Mouse (Mus musculus) embryonic facial prominence, embryonic 13.5 days (tissue): ENCODE measurements around the gene Mab21l3. TPM values are rescaled to one million over a fixed set of nuclear protein-coding genes. Genes with fewer than 3 reads are reported as not detected.

Experiments used
- ATAC-seq: fragments of 200-750 bp; cut with Nextera tagmentation; 2 replicates; pipeline ENCODE4 v1.8.0; 2017; ENCODE audit warnings: low read depth; ENCODE audit not compliant: insufficient number of reproducible peaks, insufficient read depth, low FRiP score, low TSS enrichment
- H3K27ac ChIP-seq: fragments of 300-500 bp; sonication (generic); 2 replicates; pipeline ENCODE4 v1.5.1; 2015; ENCODE audit warnings: moderate library complexity, mild to moderate bottlenecking, inconsistent platforms
- H3K27me3 ChIP-seq: fragments of 300-500 bp; sonication (generic); 2 replicates; pipeline ENCODE4 v1.6.1; 2015; ENCODE audit warnings: mild to moderate bottlenecking, inconsistent platforms
- H3K36me3 ChIP-seq: fragments of 300-500 bp; sonication (generic); 2 replicates; pipeline ENCODE4 v1.6.1; 2015; ENCODE audit warnings: mild to moderate bottlenecking, inconsistent platforms
- H3K4me1 ChIP-seq: fragments of 300-500 bp; sonication (generic); 2 replicates; pipeline ENCODE4 v1.6.1; 2015; ENCODE audit warnings: inconsistent platforms
- H3K4me2 ChIP-seq: fragments of 300-500 bp; sonication (generic); 2 replicates; pipeline ENCODE4 v1.6.1; 2015; ENCODE audit warnings: moderate library complexity, mild to moderate bottlenecking, inconsistent platforms
- H3K4me3 ChIP-seq: fragments of 300-500 bp; sonication (generic); 2 replicates; pipeline ENCODE4 v1.5.1; 2015; ENCODE audit warnings: mild to moderate bottlenecking, inconsistent platforms
- H3K9ac ChIP-seq: fragments of 300-500 bp; sonication (generic); 2 replicates; pipeline ENCODE4 v1.6.1; 2015; ENCODE audit warnings: mild to moderate bottlenecking, inconsistent platforms
- H3K9me3 ChIP-seq: fragments of 300-500 bp; sonication (generic); 2 replicates; pipeline ENCODE4 v1.6.1; 2016; ENCODE audit warnings: inconsistent platforms
- WGBS: fragments of 180-500 bp; shearing (Covaris S2); methylation state at CpG from one replicate; pipeline ENCODE4 v1.1.7; 2015; ENCODE audit warnings: mixed read lengths; 5-methylcytosine and 5-hydroxymethylcytosine counted together
- polyA plus RNA-seq: library from polyadenylated mRNA; unstranded; fragments of >200 nt; fragmentation: Nextera tagmentation; extraction: Ambion mirVana; gene quantifications from 2 replicates; pipeline ENCODE4 v1.2.1, GENCODE M21; 2015

Mab21l3 gene
- polyA plus RNA-seq, 1 experiment from 2014 or later = 2.0 TPM

- no peak overlapping the region for H3K4me2 ChIP-seq
Measured at GRCm38 (mm10) chr3:101799852-101800595, 48.7 kb downstream of the Mab21l3 start.

DNA sequence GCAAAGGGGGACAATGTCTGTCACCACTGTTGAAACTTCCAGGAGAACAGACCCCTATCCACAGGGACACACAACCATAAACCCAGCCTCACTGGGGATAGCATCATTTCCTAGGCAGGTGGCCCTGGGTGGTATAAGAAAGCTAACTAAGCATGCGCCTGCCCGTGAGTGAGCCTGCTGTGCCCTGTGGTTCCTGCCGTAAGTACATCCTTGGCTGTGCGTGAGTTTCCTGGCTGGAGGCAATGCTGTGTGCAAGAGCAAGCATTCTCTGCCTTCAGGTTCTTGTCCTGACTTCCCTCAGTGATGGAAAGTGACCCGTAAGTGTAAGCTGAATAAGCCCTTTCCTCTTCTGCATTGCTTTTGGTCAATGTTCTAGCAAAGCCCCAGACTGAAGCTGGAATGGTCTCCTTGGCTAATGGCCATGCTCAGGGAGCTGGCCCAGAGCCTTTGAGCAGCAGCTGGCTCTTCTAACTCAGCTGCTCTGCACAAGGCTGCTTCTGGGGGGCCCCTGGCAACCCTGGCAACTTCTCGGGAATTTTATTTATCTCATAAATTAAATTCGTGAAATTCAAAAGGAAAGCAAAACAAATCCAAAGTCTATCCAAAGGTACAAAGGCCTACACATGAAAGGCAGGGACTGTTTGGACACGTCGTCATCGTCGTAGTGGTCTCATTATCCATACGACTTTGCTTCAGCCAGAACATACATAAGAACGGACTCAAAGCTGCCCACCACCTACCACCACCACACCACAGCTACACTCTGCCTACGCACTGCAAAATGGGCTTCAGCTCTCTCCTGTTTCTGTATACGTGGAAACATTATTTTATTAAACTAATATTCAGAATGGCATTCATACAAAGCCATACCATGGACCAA is 50.7 kb downstream of the Mab21l3 start:
- peaks cover 34% of the 10 kb centered on the region for H3K4me1 ChIP-seq
- no peak for ATAC-seq
- no peaks in the 10 kb centered on the region for H3K36me3 ChIP-seq
- peaks cover 4% of the 10 kb centered on the region; the same call in 1 of the 2 replicates for H3K27me3 ChIP-seq
- H3K9ac ChIP-seq = no peak overlapping the region
- H3K4me3 ChIP-seq = no peak overlapping the region
- no peak overlapping the region for H3K4me2 ChIP-seq
- no peaks in the 10 kb centered on the region for H3K9me3 ChIP-seq
- 76% methylated on average over 15 of the region's 15 CpGs for WGBS
- no peak overlapping the region for H3K27ac ChIP-seq

More at GRCm38 (mm10) chr3:101799852-101800595, 48.7 kb downstream of the Mab21l3 start:
- peaks cover 24% of the 10 kb centered on the region for H3K4me1 ChIP-seq
- H3K4me3 ChIP-seq = no peak overlapping the region
- no peak overlapping the region for H3K27ac ChIP-seq
- no peak overlapping the region for H3K9ac ChIP-seq
- no peaks in the 10 kb centered on the region for H3K36me3 ChIP-seq
- no peaks in the 10 kb centered on the region for H3K9me3 ChIP-seq
- H3K27me3 ChIP-seq = peaks cover 4% of the 10 kb centered on the region; the same call in 1 of the 2 replicates
- no peak for ATAC-seq
- 71% methylated on average over 14 of the region's 14 CpGs for WGBS

GRCm38 (mm10) chr3:101796212-101796611 is 52.5 kb downstream of the Mab21l3 start:
- no peaks in the 10 kb centered on the region for H3K9me3 ChIP-seq
- whole genome bisulfite sequencing = 59% methylated on average over 7 of the region's 7 CpGs
- peaks cover 34% of the 10 kb centered on the region for H3K4me1 ChIP-seq
- H3K9ac ChIP-seq = no peak overlapping the region
- H3K4me3 ChIP-seq = no peak overlapping the region
- no peak for ATAC-seq
- H3K27me3 ChIP-seq = peaks cover 4% of the 10 kb centered on the region; the same call in 1 of the 2 replicates
- no peak overlapping the region for H3K27ac ChIP-seq
- no peak overlapping the region for H3K4me2 ChIP-seq
- H3K36me3 ChIP-seq = no peaks in the 10 kb centered on the region

DNA sequence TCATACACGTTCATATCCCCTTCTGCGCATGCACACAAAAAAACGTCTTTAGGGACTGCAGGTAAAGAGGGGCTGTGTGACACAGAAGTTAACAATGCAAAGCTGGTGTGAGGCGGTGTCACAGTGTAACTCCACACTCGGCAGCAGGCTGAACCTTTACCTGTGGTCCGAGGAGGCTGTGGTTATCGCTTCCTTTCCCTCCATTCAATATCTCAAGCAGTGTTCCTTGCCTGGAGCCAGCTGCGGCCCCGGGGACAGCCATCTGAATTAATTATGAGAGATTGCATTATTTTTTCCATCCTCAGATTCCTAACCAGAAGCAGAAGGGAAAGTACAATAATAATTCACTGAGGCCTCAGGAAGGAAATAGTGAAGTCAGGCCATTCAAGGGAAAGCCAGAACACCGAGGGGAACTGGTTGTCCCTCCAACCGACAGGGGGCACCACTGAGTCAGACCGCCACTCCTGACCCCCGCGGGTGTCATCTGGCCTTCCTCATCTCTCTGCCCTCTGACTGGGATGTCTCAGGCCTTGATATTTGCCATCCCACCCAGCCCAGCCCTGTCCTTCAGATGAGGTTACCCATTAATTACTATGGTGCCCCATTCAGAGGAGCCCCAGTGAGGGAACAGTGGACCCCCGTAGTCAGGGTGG is 53.2 kb downstream of the Mab21l3 start:
- Histone ChIP-seq H3K4me1 (peaks cover 34% of the 10 kb centered on the region), H3K27me3 (peaks cover 4% of the 10 kb centered on the region; the same call in 1 of the 2 replicates), H3K9ac (no peak overlapping the region), H3K4me2 (no peak overlapping the region), H3K27ac (no peak overlapping the region), H3K36me3 (no peaks in the 10 kb centered on the region), H3K9me3 (no peaks in the 10 kb centered on the region), H3K4me3 (no peak overlapping the region)
- no peak for ATAC-seq
- WGBS = 73% methylated on average over 15 of the region's 15 CpGs

DNA sequence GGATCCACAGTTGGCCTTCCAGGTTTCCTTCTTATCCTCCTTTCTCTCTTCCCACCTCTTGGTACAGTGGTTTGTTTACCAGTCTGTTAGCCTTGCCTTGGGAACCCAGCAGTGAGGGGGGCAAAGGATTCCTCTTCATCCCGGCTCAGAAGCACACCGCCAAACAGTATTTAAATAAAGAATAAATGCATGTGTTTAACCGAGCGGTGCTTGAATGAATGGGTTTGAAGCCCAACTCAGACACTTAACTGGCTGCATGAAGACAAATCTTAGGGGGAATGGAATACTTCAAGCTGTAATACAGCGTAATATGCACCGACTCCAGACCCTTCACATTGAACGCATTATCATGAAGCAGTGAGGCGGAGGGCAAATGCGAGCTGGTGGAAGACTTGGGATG is 54.1 kb downstream of the Mab21l3 start:
- no peaks in the 10 kb centered on the region for H3K9me3 ChIP-seq
- H3K4me3 ChIP-seq = no peak overlapping the region
- WGBS = 59% methylated on average over 9 of the region's 9 CpGs
- peaks cover 4% of the 10 kb centered on the region; the same call in 1 of the 2 replicates for H3K27me3 ChIP-seq
- ATAC-seq = no peak
- no peak overlapping the region for H3K9ac ChIP-seq
- no peaks in the 10 kb centered on the region for H3K36me3 ChIP-seq
- H3K27ac ChIP-seq = no peak overlapping the region
- H3K4me2 ChIP-seq = no peak overlapping the region
- peaks cover 34% of the 10 kb centered on the region for H3K4me1 ChIP-seq

DNA sequence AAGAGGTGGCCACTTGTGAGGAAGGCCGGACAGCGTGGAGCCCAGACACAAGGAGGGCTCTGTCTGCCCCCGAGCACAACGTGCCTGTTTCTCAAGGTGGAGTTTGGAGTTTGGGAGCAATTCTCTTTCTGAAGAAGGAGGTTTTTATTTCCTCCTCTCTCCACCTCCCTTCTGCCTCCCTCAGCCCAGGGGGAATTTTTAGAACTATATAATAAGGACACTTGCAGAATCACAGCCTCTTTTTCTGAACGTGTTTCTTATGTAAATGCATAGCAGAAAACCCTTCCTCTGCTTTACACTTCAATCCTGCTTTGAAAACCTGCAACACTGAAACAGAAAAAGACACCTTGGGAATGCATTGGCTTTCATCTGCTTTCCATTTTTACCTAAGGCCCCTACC is 54.7 kb downstream of the Mab21l3 start:
- no peak overlapping the region for H3K4me3 ChIP-seq
- H3K27ac ChIP-seq = no peak overlapping the region; the same call in 1 of the 2 replicates
- no peak overlapping the region for H3K9ac ChIP-seq
- WGBS = 47% methylated on average over 5 of the region's 5 CpGs
- H3K4me2 ChIP-seq = no peak overlapping the region
- peaks cover 4% of the 10 kb centered on the region; the same call in 1 of the 2 replicates for H3K27me3 ChIP-seq
- no peaks in the 10 kb centered on the region for H3K36me3 ChIP-seq
- ATAC-seq = no peak
- H3K4me1 ChIP-seq = peaks cover 31% of the 10 kb centered on the region
- no peaks in the 10 kb centered on the region for H3K9me3 ChIP-seq

DNA sequence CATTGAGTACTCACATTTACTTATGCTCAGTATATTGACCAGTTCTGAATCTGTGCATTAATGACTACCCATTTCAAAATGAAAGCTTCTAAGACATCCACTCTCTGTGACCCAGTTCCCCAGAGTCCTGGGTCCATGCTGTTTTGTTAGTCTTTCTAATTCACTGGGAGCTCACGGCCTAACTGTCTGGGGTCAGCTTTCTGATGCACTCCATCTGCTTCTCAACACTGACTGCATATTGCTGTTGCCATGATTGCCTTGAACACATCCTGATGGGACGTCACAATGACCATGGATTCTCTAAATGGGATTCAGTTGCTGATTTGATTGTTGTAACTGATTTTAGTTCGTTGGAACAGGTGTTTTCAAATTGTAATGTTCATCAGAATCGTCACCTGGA is 56.6 kb downstream of the Mab21l3 start:
- H3K27ac ChIP-seq = no peak overlapping the region
- H3K4me1 ChIP-seq = peaks cover 21% of the 10 kb centered on the region
- no peak overlapping the region for H3K9ac ChIP-seq
- 74% methylated on average over 4 of the region's 4 CpGs for WGBS
- H3K9me3 ChIP-seq = no peaks in the 10 kb centered on the region
- no peaks in the 10 kb centered on the region for H3K36me3 ChIP-seq
- no peak for ATAC-seq
- no peak overlapping the region for H3K4me3 ChIP-seq
- H3K27me3 ChIP-seq = 0 out of 2 replicates have a peak, but pooled peaks cover 4% of the 10 kb centered on the region
- H3K4me2 ChIP-seq = no peak overlapping the region

DNA sequence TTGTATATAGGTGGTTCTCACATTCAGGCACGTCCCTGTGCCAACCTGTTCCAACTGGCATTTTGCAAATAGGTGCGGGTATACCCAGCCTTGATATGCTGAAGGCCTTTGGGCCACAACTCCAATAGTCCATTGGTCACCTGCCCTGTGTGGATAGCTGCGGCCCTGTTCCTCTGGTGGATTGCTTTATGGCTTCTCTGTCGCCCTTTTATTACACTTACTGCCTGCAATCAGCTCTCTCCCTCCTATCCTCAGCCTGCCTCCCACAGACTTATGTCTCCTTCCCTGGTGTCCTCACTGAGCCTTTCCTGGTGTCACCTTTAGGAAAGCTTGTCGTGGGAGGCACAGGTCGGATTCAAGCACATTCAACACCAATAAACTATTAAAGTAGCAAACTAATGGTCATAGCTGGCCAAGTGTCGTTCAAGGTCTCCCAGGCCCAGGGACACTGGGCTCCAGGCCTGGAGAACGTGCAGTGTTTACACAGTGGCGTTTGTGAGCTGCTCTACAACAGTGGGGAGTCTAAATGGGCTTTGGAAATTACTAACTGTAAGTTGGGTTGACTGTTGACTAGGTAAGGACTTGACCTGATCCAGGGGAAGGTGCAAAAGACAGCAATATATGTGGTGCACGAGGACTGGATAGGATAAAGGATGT is 63.9 kb downstream of the Mab21l3 start:
- H3K4me3 ChIP-seq = no peak overlapping the region
- no peaks in the 10 kb centered on the region for H3K9me3 ChIP-seq
- H3K27ac ChIP-seq = no peak overlapping the region
- WGBS = 87% methylated on average over 10 of the region's 10 CpGs
- no peak overlapping the region for H3K9ac ChIP-seq
- peaks cover 15% of the 10 kb centered on the region for H3K4me1 ChIP-seq
- no peak overlapping the region for H3K4me2 ChIP-seq
- no peak for ATAC-seq
- no peaks in the 10 kb centered on the region for H3K36me3 ChIP-seq
- no peaks in the 10 kb centered on the region for H3K27me3 ChIP-seq

GRCm38 (mm10) chr3:101783793-101784192 is 65.0 kb downstream of the Mab21l3 start:
- H3K4me2 ChIP-seq = no peak overlapping the region
- H3K4me3 ChIP-seq = no peak overlapping the region
- no peak overlapping the region for H3K27ac ChIP-seq
- WGBS = 60% methylated on average over 2 of the region's 2 CpGs
- no peak overlapping the region for H3K9ac ChIP-seq
- no peak for ATAC-seq
- no peaks in the 10 kb centered on the region for H3K27me3 ChIP-seq
- peaks cover 25% of the 10 kb centered on the region for H3K4me1 ChIP-seq
- no peaks in the 10 kb centered on the region for H3K36me3 ChIP-seq
- no peaks in the 10 kb centered on the region for H3K9me3 ChIP-seq

GRCm38 (mm10) chr3:101780874-101781483 is 67.8 kb downstream of the Mab21l3 start:
- no peak overlapping the region for H3K4me2 ChIP-seq
- H3K4me3 ChIP-seq = no peak overlapping the region
- H3K27me3 ChIP-seq = no peaks in the 10 kb centered on the region
- WGBS = 17% methylated on average over 6 of the region's 6 CpGs
- no peaks in the 10 kb centered on the region for H3K9me3 ChIP-seq
- H3K27ac ChIP-seq = no peak overlapping the region; the same call in 1 of the 2 replicates
- no peaks in the 10 kb centered on the region for H3K36me3 ChIP-seq
- H3K4me1 ChIP-seq = peaks cover 25% of the 10 kb centered on the region
- no peak overlapping the region for H3K9ac ChIP-seq
- no peak for ATAC-seq
